Mouse (Mus musculus): ENCODE measurements around the gene Itgb5. TPM values are rescaled to one million over a fixed set of nuclear protein-coding genes. Genes with fewer than 3 reads are reported as not detected.

Itgb5 gene
- polyA plus RNA-seq (2016; fragmentation: Nextera tagmentation; extraction: Ambion mirVana): 74.8 and 76.8 TPM in 2 replicates

- Histone ChIP-seq H3K9ac (peak within 1 kb of the TSS; percentile 87), H3K27ac (ENCODE audit: poor library complexity, severe bottlenecking) (peak within 1 kb of the TSS; percentile 49), H3K4me2 (peak within 1 kb of the TSS; percentile 85), H3K36me3 (no peaks in the 10 kb centered on the region), H3K4me3 (peak within 1 kb of the TSS; percentile 82), H3K9me3 (replicated peaks) (no peaks in the 10 kb centered on the region), H3K4me1 (replicated peaks) (peaks cover 29% of the 10 kb centered on the region), H3K27me3 (replicated peaks) (no peaks in the 10 kb centered on the region)
- peak; percentile 77 for ATAC-seq (ENCODE audit: insufficient number of reproducible peaks, low FRiP score)
- WGBS: under 1% methylated on average over 43 of the region's 43 CpGs
Measured at GRCm38 (mm10) chr16:33829301-33829831, at the start of gene Itgb5. Gene Itgb5, plus strand, starts transcription at chr16:33829665.

- H3K9ac ChIP-seq: no peak overlapping the region
- H3K4me1 ChIP-seq (replicated peaks): peaks cover 11% of the 10 kb centered on the region
- no peak overlapping the region for H3K27ac ChIP-seq (ENCODE audit: poor library complexity, severe bottlenecking)
- H3K27me3 ChIP-seq (replicated peaks): no peaks in the 10 kb centered on the region
- no peak for ATAC-seq (ENCODE audit: insufficient number of reproducible peaks, low FRiP score)
- no peak overlapping the region for H3K4me3 ChIP-seq
- H3K4me2 ChIP-seq: no peak overlapping the region
- 52% methylated on average over 5 of the region's 5 CpGs for WGBS
- H3K36me3 ChIP-seq: no peaks in the 10 kb centered on the region
- no peaks in the 10 kb centered on the region for H3K9me3 ChIP-seq (replicated peaks)
Measured at GRCm38 (mm10) chr16:33781789-33782728, 47.4 kb upstream of the Itgb5 start.

GRCm38 (mm10) chr16:33782729-33783091 lies 46.8 kb upstream of the Itgb5 start:
- Histone ChIP-seq H3K27me3 (replicated peaks) (no peaks in the 10 kb centered on the region), H3K9me3 (replicated peaks) (no peaks in the 10 kb centered on the region), H3K4me2 (no peak overlapping the region), H3K4me1 (replicated peaks) (peaks cover 15% of the 10 kb centered on the region), H3K4me3 (no peak overlapping the region), H3K27ac (ENCODE audit: poor library complexity, severe bottlenecking) (no peak overlapping the region), H3K9ac (no peak overlapping the region), H3K36me3 (no peaks in the 10 kb centered on the region)
- WGBS: 83% methylated on average over 1 of the region's 1 CpGs
- ATAC-seq (ENCODE audit: insufficient number of reproducible peaks, low FRiP score): no peak

GRCm38 (mm10) chr16:33784547-33784946 lies 44.9 kb upstream of the Itgb5 start:
- Histone ChIP-seq H3K36me3 (no peaks in the 10 kb centered on the region), H3K4me1 (replicated peaks) (peaks cover 15% of the 10 kb centered on the region), H3K4me3 (no peak overlapping the region), H3K9ac (no peak overlapping the region), H3K27me3 (replicated peaks) (no peaks in the 10 kb centered on the region), H3K9me3 (replicated peaks) (no peaks in the 10 kb centered on the region), H3K27ac (ENCODE audit: poor library complexity, severe bottlenecking) (no peak overlapping the region), H3K4me2 (no peak overlapping the region)
- no peak for ATAC-seq (ENCODE audit: insufficient number of reproducible peaks, low FRiP score)
- WGBS: 77% methylated on average over 1 of the region's 1 CpGs

GRCm38 (mm10) chr16:33785092-33785704 lies 44.3 kb upstream of the Itgb5 start:
- ATAC-seq (ENCODE audit: insufficient number of reproducible peaks, low FRiP score): no peak
- 58% methylated on average over 8 of the region's 8 CpGs for WGBS
- no peaks in the 10 kb centered on the region for H3K27me3 ChIP-seq (replicated peaks)
- H3K27ac ChIP-seq (ENCODE audit: poor library complexity, severe bottlenecking): no peak overlapping the region
- H3K4me1 ChIP-seq (replicated peaks): peaks cover 15% of the 10 kb centered on the region
- H3K4me2 ChIP-seq: no peak overlapping the region
- H3K9ac ChIP-seq: no peak overlapping the region
- no peaks in the 10 kb centered on the region for H3K9me3 ChIP-seq (replicated peaks)
- no peaks in the 10 kb centered on the region for H3K36me3 ChIP-seq
- no peak overlapping the region for H3K4me3 ChIP-seq

GRCm38 (mm10) chr16:33786657-33787390 lies 42.6 kb upstream of the Itgb5 start:
- ATAC-seq (ENCODE audit: insufficient number of reproducible peaks, low FRiP score): no peak
- 68% methylated on average over 7 of the region's 7 CpGs for WGBS
- Histone ChIP-seq H3K27me3 (replicated peaks) (no peaks in the 10 kb centered on the region), H3K4me3 (no peak overlapping the region), H3K27ac (ENCODE audit: poor library complexity, severe bottlenecking) (0 out of 2 replicates have a peak overlapping the region, but pooled peaks have one; percentile 13), H3K4me2 (no peak overlapping the region), H3K36me3 (no peaks in the 10 kb centered on the region), H3K9ac (no peak overlapping the region), H3K4me1 (replicated peaks) (peaks cover 15% of the 10 kb centered on the region), H3K9me3 (replicated peaks) (no peaks in the 10 kb centered on the region)

GRCm38 (mm10) chr16:33793846-33794791 lies 35.3 kb upstream of the Itgb5 start, which contains the start of gene Muc13:
Gene Muc13, plus strand, starts transcription at chr16:33794037.
- Histone ChIP-seq H3K4me3 (no peak within 1 kb of the TSS), H3K4me2 (no peak within 1 kb of the TSS), H3K9ac (no peak within 1 kb of the TSS), H3K9me3 (replicated peaks) (no peaks in the 10 kb centered on the region), H3K36me3 (no peaks in the 10 kb centered on the region), H3K27ac (ENCODE audit: poor library complexity, severe bottlenecking) (no peak within 1 kb of the TSS), H3K27me3 (replicated peaks) (no peaks in the 10 kb centered on the region), H3K4me1 (replicated peaks) (no peaks in the 10 kb centered on the region)
- ATAC-seq (ENCODE audit: insufficient number of reproducible peaks, low FRiP score): no peak
- 72% methylated on average over 10 of the region's 10 CpGs for WGBS

GRCm38 (mm10) chr16:33795106-33795505 lies 34.4 kb upstream of the Itgb5 start:
- no peaks in the 10 kb centered on the region for H3K27me3 ChIP-seq (replicated peaks)
- WGBS: 70% methylated on average over 4 of the region's 4 CpGs
- ATAC-seq (ENCODE audit: insufficient number of reproducible peaks, low FRiP score): no peak

GRCm38 (mm10) chr16:33795887-33796286 lies 33.6 kb upstream of the Itgb5 start:
- no peaks in the 10 kb centered on the region for H3K9me3 ChIP-seq (replicated peaks)
- no peak overlapping the region for H3K27ac ChIP-seq (ENCODE audit: poor library complexity, severe bottlenecking)
- H3K4me2 ChIP-seq: no peak overlapping the region
- H3K27me3 ChIP-seq (replicated peaks): no peaks in the 10 kb centered on the region
- H3K4me3 ChIP-seq: no peak overlapping the region
- 85% methylated on average over 6 of the region's 6 CpGs for WGBS
- H3K36me3 ChIP-seq: no peaks in the 10 kb centered on the region
- no peaks in the 10 kb centered on the region for H3K4me1 ChIP-seq (replicated peaks)
- ATAC-seq (ENCODE audit: insufficient number of reproducible peaks, low FRiP score): no peak
- H3K9ac ChIP-seq: no peak overlapping the region

More at GRCm38 (mm10) chr16:33795106-33795505, 34.4 kb upstream of the Itgb5 start:
- H3K4me2 ChIP-seq: no peak overlapping the region
- no peaks in the 10 kb centered on the region for H3K9me3 ChIP-seq (replicated peaks)
- no peak overlapping the region for H3K9ac ChIP-seq
- H3K36me3 ChIP-seq: no peaks in the 10 kb centered on the region
- no peaks in the 10 kb centered on the region for H3K4me1 ChIP-seq (replicated peaks)
- no peak overlapping the region for H3K27ac ChIP-seq (ENCODE audit: poor library complexity, severe bottlenecking)
- H3K4me3 ChIP-seq: no peak overlapping the region

- no peaks in the 10 kb centered on the region for H3K4me1 ChIP-seq (replicated peaks)
- 70% methylated on average over 3 of the region's 3 CpGs for WGBS
- H3K36me3 ChIP-seq: no peaks in the 10 kb centered on the region
- ATAC-seq (ENCODE audit: insufficient number of reproducible peaks, low FRiP score): no peak
- no peaks in the 10 kb centered on the region for H3K9me3 ChIP-seq (replicated peaks)
- H3K4me3 ChIP-seq: no peak overlapping the region
- H3K4me2 ChIP-seq: no peak overlapping the region
- H3K9ac ChIP-seq: no peak overlapping the region
- no peaks in the 10 kb centered on the region for H3K27me3 ChIP-seq (replicated peaks)
- H3K27ac ChIP-seq (ENCODE audit: poor library complexity, severe bottlenecking): no peak overlapping the region
Measured at GRCm38 (mm10) chr16:33796756-33797155, 32.7 kb upstream of the Itgb5 start.
